In genomic region chrX:136991274-136991673, GRCm38 (mm10) we compare ENCODE assay signal across 20 mouse cellular contexts. TPM values are rescaled to one million over a fixed set of nuclear protein-coding genes. Genes with fewer than 3 reads are reported as not detected.
DNase-seq lines count a peak whose midpoint lies in the region; ATAC-seq and TF ChIP-seq lines count a peak whose summit lies in the region.
"Had no signal": no experiment of that assay in that cellular context is flagged by ENCODE, and none has a peak within 500 bp of the region (broad histone marks: within the 10 kb centered on the region; RNA-seq: fewer than 3 reads in every experiment).

No protein-coding gene starts in this region.

- no peak for ATAC-seq in midbrain, embryonic 13.5 days
- ATAC-seq in hindbrain, embryonic 14.5 days (ENCODE audit: low FRiP score), result no peak
- ATAC-seq in megakaryocyte-erythroid progenitor cell, adult 5-6 weeks (replicated peaks; ENCODE audit: low FRiP score, low TSS enrichment, poor library complexity, severe bottlenecking), result no peak
- no peak for ATAC-seq in intestine, postnatal 0 days
- ATAC-seq: liver, embryonic 12.5 days had no signal

- no peak overlapping the region for H3K4me3 ChIP-seq in midbrain, embryonic 13.5 days (replicated peaks)
- H3K4me3 ChIP-seq in midbrain, embryonic 10.5 days, result no peak overlapping the region
- no peak overlapping the region for H3K4me3 ChIP-seq in hindbrain, embryonic 14.5 days (replicated peaks; ENCODE audit: low read length)
- no peak overlapping the region for H3K4me3 ChIP-seq in intestine, postnatal 0 days (ENCODE audit: low read depth, low read length)
- H3K4me3 ChIP-seq: heart, embryonic 12.5 days; limb, embryonic 10.5 days; liver, embryonic 12.5 days; neural tube, embryonic 12.5 days had no signal

- H3K4me1 ChIP-seq in midbrain, embryonic 13.5 days (replicated peaks), result peaks cover 20% of the 10 kb centered on the region
- H3K4me1 ChIP-seq in midbrain, embryonic 10.5 days, result peaks cover 29% of the 10 kb centered on the region
- peaks cover 14% of the 10 kb centered on the region for H3K4me1 ChIP-seq in hindbrain, embryonic 14.5 days (replicated peaks; ENCODE audit: control insufficient read depth, insufficient read depth, low read length)
- H3K4me1 ChIP-seq in intestine, postnatal 0 days (replicated peaks; ENCODE audit: control insufficient read depth, insufficient read depth, low read length), result no peaks in the 10 kb centered on the region
- H3K4me1 ChIP-seq: heart, embryonic 12.5 days; limb, embryonic 10.5 days; liver, embryonic 12.5 days had no signal

- peak overlapping the region; percentile 58 for H3K4me2 ChIP-seq in midbrain, embryonic 13.5 days (replicated peaks)
- H3K4me2 ChIP-seq in hindbrain, embryonic 14.5 days (replicated peaks), result peak overlapping the region; percentile 64
- H3K4me2 ChIP-seq in intestine, postnatal 0 days (replicated peaks; ENCODE audit: low read depth), result no peak overlapping the region
- H3K4me2 ChIP-seq: heart, embryonic 12.5 days; liver, embryonic 12.5 days had no signal

- no peak for TF ChIP-seq CTCF in intestine, postnatal 0 days (IDR thresholded peaks at IDR 0.05; ENCODE audit: low read depth)

- H3K27ac ChIP-seq in midbrain, embryonic 13.5 days, result no peak overlapping the region
- H3K27ac ChIP-seq in midbrain, embryonic 10.5 days (replicated peaks), result no peak overlapping the region
- H3K27ac ChIP-seq in hindbrain, embryonic 14.5 days, result no peak overlapping the region
- H3K27ac ChIP-seq in intestine, postnatal 0 days (ENCODE audit: low read depth, low read length), result no peak overlapping the region
- H3K27ac ChIP-seq: limb, embryonic 10.5 days; liver, embryonic 12.5 days; neural tube, embryonic 12.5 days had no signal

- no peaks in the 10 kb centered on the region for H3K36me3 ChIP-seq in midbrain, embryonic 13.5 days
- no peaks in the 10 kb centered on the region for H3K36me3 ChIP-seq in midbrain, embryonic 10.5 days
- no peaks in the 10 kb centered on the region; the same call in 1 of the 2 replicates for H3K36me3 ChIP-seq in hindbrain, embryonic 14.5 days (replicated peaks; ENCODE audit: control insufficient read depth, insufficient read depth)
- no peaks in the 10 kb centered on the region for H3K36me3 ChIP-seq in intestine, postnatal 0 days (ENCODE audit: control insufficient read depth, insufficient read depth)
- H3K36me3 ChIP-seq: heart, embryonic 12.5 days; limb, embryonic 10.5 days; liver, embryonic 12.5 days; neural tube, embryonic 12.5 days had no signal

- DNase-seq in cerebellum, adult 9-11 months, result peak; percentile 12
- DNase-seq in cerebellum, postnatal 4 days (ENCODE audit: low spot score in 2 of 2), result no peak
- no peak for DNase-seq in midbrain, embryonic 10.5 days (ENCODE audit: low spot score)
- DNase-seq in hindbrain, embryonic 14.5 days (ENCODE audit: low spot score), result no peak
- DNase-seq in natural killer cell, adult 2 months (ENCODE audit: low spot score in 2 of 2), result peak; percentile 5 to 20
- DNase-seq: gastrocnemius, postnatal 36 days; heart, postnatal 36 days; kidney, adult 9 months; kidney, postnatal 4 days; layer of hippocampus, postnatal 36 days; retina, postnatal 1 day; spleen, adult 18-20 months; thymus, adult 18-20 months had no signal

- H3K9me3 ChIP-seq in midbrain, embryonic 13.5 days, result no peaks in the 10 kb centered on the region
- no peaks in the 10 kb centered on the region for H3K9me3 ChIP-seq in midbrain, embryonic 10.5 days (replicated peaks)
- H3K9me3 ChIP-seq in hindbrain, embryonic 14.5 days (ENCODE audit: control insufficient read depth, low read length), result no peaks in the 10 kb centered on the region
- no peaks in the 10 kb centered on the region for H3K9me3 ChIP-seq in intestine, postnatal 0 days (ENCODE audit: control insufficient read depth)
- H3K9me3 ChIP-seq: heart, embryonic 12.5 days; limb, embryonic 10.5 days; liver, embryonic 12.5 days; neural tube, embryonic 12.5 days had no signal

- no peaks in the 10 kb centered on the region; the same call in 1 of the 2 replicates for H3K27me3 ChIP-seq in midbrain, embryonic 13.5 days
- peaks cover 55% of the 10 kb centered on the region for H3K27me3 ChIP-seq in midbrain, embryonic 10.5 days (ENCODE audit: low read depth, poor library complexity, severe bottlenecking)
- no peaks in the 10 kb centered on the region; the same call in 1 of the 2 replicates for H3K27me3 ChIP-seq in hindbrain, embryonic 14.5 days (ENCODE audit: control insufficient read depth, insufficient read depth, low read length)
- H3K27me3 ChIP-seq in intestine, postnatal 0 days (replicated peaks; ENCODE audit: control insufficient read depth, insufficient read depth, low read length), result 0 out of 2 replicates have a peak, but pooled peaks cover 4% of the 10 kb centered on the region
- H3K27me3 ChIP-seq: neural tube, embryonic 12.5 days had no signal

- 33% methylated on average over 2 of the region's 2 CpGs for WGBS in midbrain, embryonic 13.5 days
- 59% methylated on average over 2 of the region's 2 CpGs for whole genome bisulfite sequencing in midbrain, embryonic 10.5 days
- WGBS in hindbrain, embryonic 14.5 days, result 49% methylated on average over 2 of the region's 2 CpGs
- 65% methylated on average over 2 of the region's 2 CpGs for WGBS in intestine, postnatal 0 days

- H3K9ac ChIP-seq in midbrain, embryonic 13.5 days (replicated peaks), result no peak overlapping the region
- no peak overlapping the region for H3K9ac ChIP-seq in hindbrain, embryonic 14.5 days
- no peak overlapping the region for H3K9ac ChIP-seq in intestine, postnatal 0 days (ENCODE audit: low read depth, low read length)
- H3K9ac ChIP-seq: heart, embryonic 12.5 days; liver, embryonic 12.5 days; neural tube, embryonic 12.5 days had no signal

RNA-seq across cellular contexts. Expression of gene Zcchc18, which starts 1.7 kb away (rescaled TPM):
- polyA plus RNA-seq in midbrain, embryonic 13.5 days (2015; fragmentation: Nextera tagmentation; extraction: Ambion mirVana), result 234 and 245 TPM in 2 replicates
- polyA plus RNA-seq in midbrain, embryonic 10.5 days (2016; fragmentation: Nextera tagmentation; extraction: Ambion mirVana), result 50.8 and 71.3 TPM in 2 replicates
- 372 and 450 TPM in 2 replicates for polyA plus RNA-seq in hindbrain, embryonic 14.5 days (2014; fragmentation: Nextera tagmentation; extraction: Ambion mirVana)
- not detected in 2 replicates for total RNA-seq in megakaryocyte-erythroid progenitor cell, adult 5-6 weeks (2014; fragmentation: Nextera tagmentation)
- total RNA-seq in megakaryocyte-erythroid progenitor cell, adult 5-6 weeks (2017), result not detected in 2 replicates
- 7.7 and 8.4 TPM in 2 replicates for polyA plus RNA-seq in intestine, postnatal 0 days (2015; fragmentation: Nextera tagmentation; extraction: Ambion mirVana)
- total RNA-seq: gastrocnemius, postnatal 36 days; heart, postnatal 36 days had no signal

RNA-seq across cellular contexts. Expression of gene Tmsb15b1, which starts 14.6 kb away (rescaled TPM):
- 32.7 and 36.1 TPM in 2 replicates for polyA plus RNA-seq in midbrain, embryonic 13.5 days (2015; fragmentation: Nextera tagmentation; extraction: Ambion mirVana)
- polyA plus RNA-seq in midbrain, embryonic 10.5 days (2016; fragmentation: Nextera tagmentation; extraction: Ambion mirVana), result 17.0 and 18.7 TPM in 2 replicates
- 26.4 and 33.1 TPM in 2 replicates for polyA plus RNA-seq in hindbrain, embryonic 14.5 days (2014; fragmentation: Nextera tagmentation; extraction: Ambion mirVana)
- 4.0 TPM in 1 of 2 replicates, not detected in the other for total RNA-seq in megakaryocyte-erythroid progenitor cell, adult 5-6 weeks (2014; fragmentation: Nextera tagmentation)
- 7.0 and 13.2 TPM in 2 replicates for total RNA-seq in megakaryocyte-erythroid progenitor cell, adult 5-6 weeks (2017)
- 31.0 and 34.1 TPM in 2 replicates for polyA plus RNA-seq in intestine, postnatal 0 days (2015; fragmentation: Nextera tagmentation; extraction: Ambion mirVana)
- total RNA-seq: heart, postnatal 36 days had no signal

RNA-seq across cellular contexts. Expression of gene Tmsb15l, which starts 14.6 kb away (rescaled TPM):
- polyA plus RNA-seq in midbrain, embryonic 13.5 days (2015; fragmentation: Nextera tagmentation; extraction: Ambion mirVana), result 6.8 and 11.3 TPM in 2 replicates
- 4.6 and 5.4 TPM in 2 replicates for polyA plus RNA-seq in midbrain, embryonic 10.5 days (2016; fragmentation: Nextera tagmentation; extraction: Ambion mirVana)
- 8.8 and 9.5 TPM in 2 replicates for polyA plus RNA-seq in hindbrain, embryonic 14.5 days (2014; fragmentation: Nextera tagmentation; extraction: Ambion mirVana)
- 1.2 and 3.9 TPM in 2 replicates for total RNA-seq in megakaryocyte-erythroid progenitor cell, adult 5-6 weeks (2014; fragmentation: Nextera tagmentation)
- total RNA-seq in megakaryocyte-erythroid progenitor cell, adult 5-6 weeks (2017), result 1.6 TPM in 1 of 2 replicates, not detected in the other
- polyA plus RNA-seq in intestine, postnatal 0 days (2015; fragmentation: Nextera tagmentation; extraction: Ambion mirVana), result 3.7 and 7.0 TPM in 2 replicates

RNA-seq across cellular contexts. Expression of gene Tmsb15b2, which starts 16.0 kb away (rescaled TPM):
- 84.4 and 99.7 TPM in 2 replicates for polyA plus RNA-seq in midbrain, embryonic 13.5 days (2015; fragmentation: Nextera tagmentation; extraction: Ambion mirVana)
- polyA plus RNA-seq in midbrain, embryonic 10.5 days (2016; fragmentation: Nextera tagmentation; extraction: Ambion mirVana), result 39.2 and 41.4 TPM in 2 replicates
- 75.3 and 102 TPM in 2 replicates for polyA plus RNA-seq in hindbrain, embryonic 14.5 days (2014; fragmentation: Nextera tagmentation; extraction: Ambion mirVana)
- not detected in 2 replicates for total RNA-seq in megakaryocyte-erythroid progenitor cell, adult 5-6 weeks (2014; fragmentation: Nextera tagmentation)
- 7.2 TPM in 1 of 2 replicates, not detected in the other for total RNA-seq in megakaryocyte-erythroid progenitor cell, adult 5-6 weeks (2017)
- 56.8 and 62.6 TPM in 2 replicates for polyA plus RNA-seq in intestine, postnatal 0 days (2015; fragmentation: Nextera tagmentation; extraction: Ambion mirVana)

RNA-seq across cellular contexts. Expression of gene Slc25a53, which starts 46.8 kb away (rescaled TPM):
- 14.7 and 16.9 TPM in 2 replicates for polyA plus RNA-seq in midbrain, embryonic 13.5 days (2015; fragmentation: Nextera tagmentation; extraction: Ambion mirVana)
- 11.4 and 13.8 TPM in 2 replicates for polyA plus RNA-seq in midbrain, embryonic 10.5 days (2016; fragmentation: Nextera tagmentation; extraction: Ambion mirVana)
- polyA plus RNA-seq in hindbrain, embryonic 14.5 days (2014; fragmentation: Nextera tagmentation; extraction: Ambion mirVana), result 12.9 and 15.9 TPM in 2 replicates
- 3.6 and 8.8 TPM in 2 replicates for total RNA-seq in megakaryocyte-erythroid progenitor cell, adult 5-6 weeks (2014; fragmentation: Nextera tagmentation)
- total RNA-seq in megakaryocyte-erythroid progenitor cell, adult 5-6 weeks (2017), result 5.9 and 6.0 TPM in 2 replicates
- 2.7 and 3.1 TPM in 2 replicates for polyA plus RNA-seq in intestine, postnatal 0 days (2015; fragmentation: Nextera tagmentation; extraction: Ambion mirVana)

Comparison
In these comparisons a context has a peak if more than half of its experiments do, and no peak if none do; other contexts are left out.
1. DNase-seq: peak in cerebellum, adult 9-11 months (single experiment) and natural killer cell, adult 2 months (2 of 2); none in cerebellum, postnatal 4 days (0 of 2), midbrain, embryonic 10.5 days (single experiment) and hindbrain, embryonic 14.5 days (single experiment).